Mouse (Mus musculus) forebrain, embryonic 16.5 days (tissue): ENCODE results near the gene Sema6d. TPM values are rescaled to one million over a fixed set of nuclear protein-coding genes. Genes with fewer than 3 reads are reported as not detected.

ENCODE experiments used
- ATAC-seq: fragments of 200-750 bp; cut with Nextera tagmentation; 2 replicates; pipeline ENCODE4 v1.8.0; 2017; ENCODE audit warnings: mild to moderate bottlenecking, moderate library complexity
- H3K27ac ChIP-seq: fragments of 300-500 bp; sonication (generic); 2 replicates; pipeline ENCODE4 v1.5.1; 2014; ENCODE audit warnings: low read length, control low read depth
- H3K27me3 ChIP-seq: fragments of 300-500 bp; sonication (generic); replicated peaks from 2 replicates; pipeline ENCODE4 v1.6.1; 2014; ENCODE audit warnings: low read length; ENCODE audit not compliant: control insufficient read depth, insufficient read depth
- H3K36me3 ChIP-seq: fragments of 300-500 bp; sonication (generic); 2 replicates; pipeline ENCODE4 v1.6.1; 2014; ENCODE audit not compliant: control insufficient read depth, insufficient read depth
- H3K4me1 ChIP-seq: fragments of 300-500 bp; sonication (generic); replicated peaks from 2 replicates; pipeline ENCODE4 v1.6.1; 2014; ENCODE audit warnings: low read length; ENCODE audit not compliant: control insufficient read depth, insufficient read depth
- H3K4me2 ChIP-seq: fragments of 300-500 bp; sonication (generic); 2 replicates; pipeline ENCODE4 v1.6.1; 2014; ENCODE audit warnings: mild to moderate bottlenecking, low read length, control low read depth
- H3K4me3 ChIP-seq: fragments of 300-500 bp; sonication (generic); replicated peaks from 2 replicates; pipeline ENCODE4 v1.5.1; 2014; ENCODE audit warnings: mild to moderate bottlenecking, low read length, control low read depth
- H3K9ac ChIP-seq: fragments of 300-500 bp; sonication (generic); replicated peaks from 2 replicates; pipeline ENCODE4 v1.6.1; 2014; ENCODE audit warnings: low read depth, low read length, control low read depth
- H3K9me3 ChIP-seq: fragments of 300-500 bp; sonication (generic); 2 replicates; pipeline ENCODE4 v1.6.1; 2016; ENCODE audit warnings: low read length; ENCODE audit not compliant: control insufficient read depth
- WGBS: fragments of 180-500 bp; shearing (Covaris S2); extraction: QIAGEN DNeasy Blood & Tissue Kit; methylation state at CpG from one replicate; pipeline ENCODE4 v1.1.7; 2014; 5-methylcytosine and 5-hydroxymethylcytosine counted together
- polyA plus RNA-seq: library from polyadenylated mRNA; unstranded; fragments of >200 nt; fragmentation: Nextera tagmentation; extraction: Ambion mirVana; gene quantifications from 2 replicates; pipeline ENCODE4 v1.2.1, GENCODE M21; 2015

The Sema6d gene
- polyA plus RNA-seq, 1 experiment from 2014 or later: 32.2 TPM

- Histone ChIP-seq H3K9ac (no peak overlapping the region), H3K4me2 (no peak overlapping the region), H3K9me3 (no peaks in the 10 kb centered on the region), H3K36me3 (no peaks in the 10 kb centered on the region), H3K4me1 (peaks cover 4% of the 10 kb centered on the region), H3K27ac (no peak overlapping the region), H3K27me3 (no peaks in the 10 kb centered on the region), H3K4me3 (no peak overlapping the region)
- WGBS: 4% methylated on average over 1 of the region's 1 CpGs
- ATAC-seq: no peak
Measured at GRCm38 (mm10) chr2:124145528-124145927, 55.8 kb downstream of the Sema6d start.

GRCm38 (mm10) chr2:124158158-124158557, 68.4 kb downstream of the Sema6d start:
- WGBS: 38% methylated on average over 1 of the region's 1 CpGs
- Histone ChIP-seq H3K4me3 (no peak overlapping the region), H3K4me2 (no peak overlapping the region), H3K9me3 (no peaks in the 10 kb centered on the region), H3K36me3 (no peaks in the 10 kb centered on the region), H3K4me1 (peaks cover 6% of the 10 kb centered on the region; the same call in 1 of the 2 replicates), H3K27me3 (no peaks in the 10 kb centered on the region), H3K27ac (no peak overlapping the region), H3K9ac (no peak overlapping the region)
- no peak for ATAC-seq

GRCm38 (mm10) chr2:124162001-124162599, 72.3 kb downstream of the Sema6d start:
- 11% methylated on average over 7 of the region's 7 CpGs for WGBS
- ATAC-seq: 0 out of 2 replicates have a peak, but pooled peaks have one; percentile 18

GRCm38 (mm10) chr2:124168411-124168810, 78.6 kb downstream of the Sema6d start:
- H3K4me1 ChIP-seq: peaks cover 8% of the 10 kb centered on the region
- H3K9ac ChIP-seq: no peak overlapping the region
- no peak overlapping the region for H3K4me3 ChIP-seq
- H3K27me3 ChIP-seq: no peaks in the 10 kb centered on the region
- ATAC-seq: no peak
- 91% methylated on average over 1 of the region's 1 CpGs for WGBS
- no peak overlapping the region for H3K4me2 ChIP-seq
- H3K9me3 ChIP-seq: no peaks in the 10 kb centered on the region
- H3K36me3 ChIP-seq: no peaks in the 10 kb centered on the region
- no peak overlapping the region for H3K27ac ChIP-seq

More at GRCm38 (mm10) chr2:124162001-124162599, 72.3 kb downstream of the Sema6d start:
- no peaks in the 10 kb centered on the region for H3K27me3 ChIP-seq
- peaks cover 6% of the 10 kb centered on the region; the same call in 1 of the 2 replicates for H3K4me1 ChIP-seq
- no peaks in the 10 kb centered on the region for H3K36me3 ChIP-seq
- no peak overlapping the region for H3K27ac ChIP-seq
- H3K9ac ChIP-seq: no peak overlapping the region
- H3K9me3 ChIP-seq: no peaks in the 10 kb centered on the region
- no peak overlapping the region for H3K4me2 ChIP-seq
- H3K4me3 ChIP-seq: no peak overlapping the region

- no peak overlapping the region for H3K4me2 ChIP-seq
- H3K4me1 ChIP-seq: peaks cover 10% of the 10 kb centered on the region
- H3K36me3 ChIP-seq: no peaks in the 10 kb centered on the region
- no peak overlapping the region for H3K9ac ChIP-seq
- H3K27me3 ChIP-seq: no peaks in the 10 kb centered on the region
- H3K4me3 ChIP-seq: no peak overlapping the region
- no peak for ATAC-seq
- H3K27ac ChIP-seq: no peak overlapping the region
- 13% methylated on average over 3 of the region's 3 CpGs for WGBS
- H3K9me3 ChIP-seq: no peaks in the 10 kb centered on the region
Measured at GRCm38 (mm10) chr2:124171718-124172117, 81.9 kb downstream of the Sema6d start.

- Histone ChIP-seq H3K36me3 (no peaks in the 10 kb centered on the region), H3K4me2 (no peak overlapping the region), H3K9ac (no peak overlapping the region), H3K27me3 (no peaks in the 10 kb centered on the region), H3K4me3 (no peak overlapping the region), H3K27ac (no peak overlapping the region), H3K9me3 (no peaks in the 10 kb centered on the region), H3K4me1 (peaks cover 13% of the 10 kb centered on the region)
- WGBS: 0% methylated on average over 1 of the region's 1 CpGs
- peak; percentile 38; the same call in 1 of the 2 replicates for ATAC-seq
Measured at GRCm38 (mm10) chr2:124176265-124176664, 86.5 kb downstream of the Sema6d start.

- H3K27ac ChIP-seq: peak overlapping the region; percentile 42
- H3K9me3 ChIP-seq: no peaks in the 10 kb centered on the region
- H3K9ac ChIP-seq: no peak overlapping the region
- 15% methylated on average over 4 of the region's 4 CpGs for WGBS
- H3K4me1 ChIP-seq: peaks cover 11% of the 10 kb centered on the region
- H3K4me3 ChIP-seq: no peak overlapping the region
- H3K36me3 ChIP-seq: no peaks in the 10 kb centered on the region
- no peaks in the 10 kb centered on the region for H3K27me3 ChIP-seq
- ATAC-seq: peak; percentile 80
- H3K4me2 ChIP-seq: no peak overlapping the region
Measured at GRCm38 (mm10) chr2:124176711-124177169, 87.0 kb downstream of the Sema6d start.

GRCm38 (mm10) chr2:124189271-124189670, 99.5 kb downstream of the Sema6d start:
- 68% methylated on average over 2 of the region's 2 CpGs for WGBS
- no peaks in the 10 kb centered on the region for H3K9me3 ChIP-seq
- H3K4me3 ChIP-seq: no peak overlapping the region
- H3K27ac ChIP-seq: no peak overlapping the region
- H3K27me3 ChIP-seq: no peaks in the 10 kb centered on the region
- no peak overlapping the region for H3K9ac ChIP-seq
- H3K4me1 ChIP-seq: no peaks in the 10 kb centered on the region; the same call in 1 of the 2 replicates
- no peak overlapping the region for H3K4me2 ChIP-seq
- H3K36me3 ChIP-seq: no peaks in the 10 kb centered on the region
- no peak for ATAC-seq

GRCm38 (mm10) chr2:124194041-124194440, 104.3 kb downstream of the Sema6d start:
- WGBS: 71% methylated on average over 5 of the region's 5 CpGs
- Histone ChIP-seq H3K4me2 (no peak overlapping the region), H3K4me1 (no peaks in the 10 kb centered on the region; the same call in 1 of the 2 replicates), H3K9me3 (no peaks in the 10 kb centered on the region), H3K9ac (no peak overlapping the region), H3K36me3 (no peaks in the 10 kb centered on the region), H3K27ac (no peak overlapping the region), H3K4me3 (no peak overlapping the region), H3K27me3 (no peaks in the 10 kb centered on the region)
- no peak for ATAC-seq
